Mouse (Mus musculus): ENCODE measurements around the gene Ppp1r3f. TPM values are rescaled to one million over a fixed set of nuclear protein-coding genes. Genes with fewer than 3 reads are reported as not detected.
A peak's percentile ranks its signal among the peaks of the same experiment; 100 is the strongest.

Ppp1r3f gene
- 13.9 and 14.8 TPM in 2 replicates for polyA plus RNA-seq (2012; rRNA removed)

- DNase-seq (ENCODE audit: extremely low spot score in 1 of 2, low spot score in 1 of 2) = peak; percentile 97 to 98
Measured at GRCm38 (mm10) chrX:7574087-7574884, at the start of gene Ppp1r3f. TSS of gene Ppp1r3f (minus strand) at chrX:7574283.

GRCm38 (mm10) chrX:7617889-7618551 is 43.9 kb upstream of the Ppp1r3f start:
- DNase-seq (ENCODE audit: extremely low spot score in 1 of 2, low spot score in 1 of 2) = no peak

- peak in 1 of 2 experiments; percentile 17 for DNase-seq (ENCODE audit: extremely low spot score in 1 of 2, low spot score in 1 of 2)
Measured at GRCm38 (mm10) chrX:7610536-7611258, 36.6 kb upstream of the Ppp1r3f start.

GRCm38 (mm10) chrX:7610035-7610434 is 36.0 kb upstream of the Ppp1r3f start:
- DNase-seq (ENCODE audit: extremely low spot score in 1 of 2, low spot score in 1 of 2) = peak in 1 of 2 experiments; percentile 13

- DNase-seq (ENCODE audit: extremely low spot score in 1 of 2, low spot score in 1 of 2) = no peak
Measured at GRCm38 (mm10) chrX:7606783-7607182, 32.7 kb upstream of the Ppp1r3f start, which contains the start of gene Cacna1f. TSS of gene Cacna1f (plus strand) at chrX:7607083.

GRCm38 (mm10) chrX:7605575-7605941 is 31.5 kb upstream of the Ppp1r3f start:
- DNase-seq (ENCODE audit: extremely low spot score in 1 of 2, low spot score in 1 of 2) = no peak

GRCm38 (mm10) chrX:7604879-7605574 is 30.9 kb upstream of the Ppp1r3f start, which contains the start of gene Ccdc22:
TSS of gene Ccdc22 (minus strand) at chrX:7605517.
- DNase-seq (ENCODE audit: extremely low spot score in 1 of 2, low spot score in 1 of 2) = peak; percentile 76 to 89

- DNase-seq (ENCODE audit: extremely low spot score in 1 of 2, low spot score in 1 of 2) = no peak
Measured at GRCm38 (mm10) chrX:7604004-7604403, 29.9 kb upstream of the Ppp1r3f start.

- DNase-seq (ENCODE audit: extremely low spot score in 1 of 2, low spot score in 1 of 2) = peak in 1 of 2 experiments; percentile 32
Measured at GRCm38 (mm10) chrX:7595371-7595770, 21.3 kb upstream of the Ppp1r3f start.

GRCm38 (mm10) chrX:7586356-7586755 is 12.3 kb upstream of the Ppp1r3f start:
- no peak for DNase-seq (ENCODE audit: extremely low spot score in 1 of 2, low spot score in 1 of 2)

GRCm38 (mm10) chrX:7583881-7584280 is 9.8 kb upstream of the Ppp1r3f start:
- DNase-seq (ENCODE audit: extremely low spot score in 1 of 2, low spot score in 1 of 2) = no peak

GRCm38 (mm10) chrX:7581151-7581550 is 7.1 kb upstream of the Ppp1r3f start:
- no peak for DNase-seq (ENCODE audit: extremely low spot score in 1 of 2, low spot score in 1 of 2)

GRCm38 (mm10) chrX:7574885-7575231 is 775 bp upstream of the Ppp1r3f start:
- DNase-seq (ENCODE audit: extremely low spot score in 1 of 2, low spot score in 1 of 2) = peak in 1 of 2 experiments; percentile 18

GRCm38 (mm10) chrX:7573176-7574086 is 652 bp downstream of the Ppp1r3f start, which contains the start of gene Foxp3:
TSS of gene Foxp3 (plus strand) at chrX:7573644.
- peak in 1 of 2 experiments; percentile 33 for DNase-seq (ENCODE audit: extremely low spot score in 1 of 2, low spot score in 1 of 2)

GRCm38 (mm10) chrX:7572466-7572865 is 1.6 kb downstream of the Ppp1r3f start:
- DNase-seq (ENCODE audit: extremely low spot score in 1 of 2, low spot score in 1 of 2) = no peak

- DNase-seq (ENCODE audit: extremely low spot score in 1 of 2, low spot score in 1 of 2) = no peak
Measured at GRCm38 (mm10) chrX:7571565-7572136, 2.4 kb downstream of the Ppp1r3f start.

GRCm38 (mm10) chrX:7570481-7571175 is 3.5 kb downstream of the Ppp1r3f start:
- DNase-seq (ENCODE audit: extremely low spot score in 1 of 2, low spot score in 1 of 2) = no peak

GRCm38 (mm10) chrX:7567491-7567890 is 6.6 kb downstream of the Ppp1r3f start:
- no peak for DNase-seq (ENCODE audit: extremely low spot score in 1 of 2, low spot score in 1 of 2)
